Mouse (Mus musculus) hindbrain, embryonic 12.5 days (tissue): ENCODE measurements around the gene Zbtb9. TPM values are rescaled to one million over a fixed set of nuclear protein-coding genes. Genes with fewer than 3 reads are reported as not detected.

ENCODE experiments used
- ATAC-seq: fragments of 200-750 bp; cut with Nextera tagmentation; 2 replicates; pipeline ENCODE4 v1.8.0; 2017; ENCODE audit warnings: moderate TSS enrichment; ENCODE audit not compliant: low FRiP score
- H3K27ac ChIP-seq: fragments of 300-500 bp; sonication (generic); 2 replicates; pipeline ENCODE4 v1.5.1; 2016; ENCODE audit warnings: mild to moderate bottlenecking
- H3K27me3 ChIP-seq: fragments of 300-500 bp; sonication (generic); 2 replicates; pipeline ENCODE4 v1.6.1; 2016; ENCODE audit warnings: mild to moderate bottlenecking
- H3K36me3 ChIP-seq: fragments of 300-500 bp; sonication (generic); 2 replicates; pipeline ENCODE4 v1.6.1; 2016; ENCODE audit warnings: mild to moderate bottlenecking
- H3K4me1 ChIP-seq: fragments of 300-500 bp; sonication (generic); 2 replicates; pipeline ENCODE4 v1.6.1; 2016
- H3K4me2 ChIP-seq: fragments of 300-500 bp; sonication (generic); replicated peaks from 2 replicates; pipeline ENCODE4 v1.6.1; 2016; ENCODE audit warnings: mild to moderate bottlenecking
- H3K4me3 ChIP-seq: fragments of 300-500 bp; sonication (generic); 2 replicates; pipeline ENCODE4 v1.5.1; 2016; ENCODE audit warnings: mild to moderate bottlenecking
- H3K9ac ChIP-seq: fragments of 300-500 bp; sonication (generic); 2 replicates; pipeline ENCODE4 v1.6.1; 2016; ENCODE audit warnings: mild to moderate bottlenecking, moderate library complexity
- H3K9me3 ChIP-seq: fragments of 300-500 bp; sonication (generic); replicated peaks from 2 replicates; pipeline ENCODE4 v1.6.1; 2016; ENCODE audit warnings: mild to moderate bottlenecking
- WGBS: fragments of 180-500 bp; shearing (Covaris S2); methylation state at CpG from one replicate; pipeline ENCODE4 v1.1.7; 2016; 5-methylcytosine and 5-hydroxymethylcytosine counted together
- polyA plus RNA-seq: library from polyadenylated mRNA; unstranded; fragments of >200 nt; fragmentation: Nextera tagmentation; extraction: Ambion mirVana; gene quantifications from 2 replicates; pipeline ENCODE4 v1.2.1, GENCODE M21; 2016

Gene Zbtb9
- polyA plus RNA-seq, 1 experiment from 2014 or later = 19.4 TPM

DNA sequence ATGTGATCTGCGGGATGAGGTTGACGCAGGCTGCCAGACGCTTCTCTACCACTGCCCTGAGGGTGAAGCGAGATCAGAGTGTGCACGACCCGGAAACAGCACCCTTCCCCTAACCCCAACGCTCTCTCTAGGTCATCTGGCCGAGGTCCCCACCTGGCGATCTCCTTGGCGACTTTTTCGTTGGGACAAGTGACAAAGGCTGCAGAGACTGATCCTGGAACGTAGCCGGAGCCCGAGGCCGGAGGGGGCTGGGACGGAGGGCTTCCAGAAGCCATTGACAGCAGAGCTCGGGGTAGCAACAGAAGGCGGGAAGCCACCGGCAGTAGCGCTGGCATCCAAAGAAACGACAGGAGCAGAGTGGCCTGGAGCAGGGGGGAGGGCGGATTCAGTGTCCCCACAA lies 34.2 kb upstream of the Zbtb9 start:
- Histone ChIP-seq H3K36me3 (peaks cover 27% of the 10 kb centered on the region), H3K9ac (peak overlapping the region; percentile 75), H3K4me3 (peak overlapping the region; percentile 49), H3K4me2 (peak overlapping the region; percentile 98), H3K27me3 (no peaks in the 10 kb centered on the region), H3K4me1 (peaks cover 55% of the 10 kb centered on the region), H3K27ac (peak overlapping the region; percentile 75), H3K9me3 (no peaks in the 10 kb centered on the region)
- ATAC-seq = 0 out of 2 replicates have a peak, but pooled peaks have one; percentile 1
- under 1% methylated on average over 22 of the region's 22 CpGs for WGBS

DNA sequence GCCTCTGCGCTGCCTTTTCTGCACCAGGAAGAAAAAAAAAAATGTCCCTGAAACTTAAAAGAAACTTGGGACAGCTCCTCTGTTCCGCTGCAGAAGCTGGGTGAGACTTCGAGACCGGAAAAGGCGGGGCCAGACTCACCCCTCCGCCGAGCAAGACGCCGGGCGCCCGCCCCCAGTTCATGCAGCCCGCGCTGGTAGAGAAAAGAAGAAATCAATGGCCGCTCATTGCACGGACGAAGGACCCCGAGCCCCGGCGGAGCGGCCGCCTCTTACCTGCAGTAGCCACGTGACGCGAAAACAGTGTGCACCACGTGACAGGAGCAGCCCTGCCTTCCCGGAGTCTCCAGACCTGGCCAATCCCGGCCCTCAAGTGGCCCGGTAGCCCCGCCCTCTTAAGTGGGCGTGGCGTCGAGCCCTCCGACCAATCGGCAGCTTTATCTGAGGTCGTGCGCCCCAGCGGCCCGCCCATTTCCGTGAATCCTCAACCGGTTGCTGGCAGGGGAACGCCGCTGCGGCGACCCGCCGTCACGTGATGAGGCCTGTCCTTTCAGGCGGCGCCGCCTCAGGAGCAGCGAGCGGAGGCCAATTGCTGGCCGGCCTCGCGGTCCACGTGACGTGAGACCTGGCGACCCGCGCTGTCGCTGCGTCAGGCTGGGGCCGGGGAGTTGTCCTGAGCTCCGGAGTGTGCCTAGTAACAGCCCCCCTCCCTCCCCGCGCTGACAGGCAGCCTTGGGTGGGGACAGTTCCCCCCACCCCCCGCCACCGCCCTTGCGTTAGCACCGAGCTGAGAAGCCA lies 33.6 kb upstream of the Zbtb9 start, which contains the start of gene Cuta:
TSS of gene Cuta (minus strand) at position 392 of the 795 bp plus-strand sequence.
- Histone ChIP-seq H3K4me1 (peaks cover 49% of the 10 kb centered on the region), H3K9ac (peak within 1 kb of the TSS; percentile 75), H3K27me3 (no peaks in the 10 kb centered on the region), H3K36me3 (peaks cover 26% of the 10 kb centered on the region), H3K4me2 (peak within 1 kb of the TSS; percentile 98), H3K9me3 (no peaks in the 10 kb centered on the region), H3K27ac (peak within 1 kb of the TSS; percentile 98), H3K4me3 (peak within 1 kb of the TSS; percentile 49)
- under 1% methylated on average over 70 of the region's 70 CpGs for WGBS
- ATAC-seq = peak; percentile 93

DNA sequence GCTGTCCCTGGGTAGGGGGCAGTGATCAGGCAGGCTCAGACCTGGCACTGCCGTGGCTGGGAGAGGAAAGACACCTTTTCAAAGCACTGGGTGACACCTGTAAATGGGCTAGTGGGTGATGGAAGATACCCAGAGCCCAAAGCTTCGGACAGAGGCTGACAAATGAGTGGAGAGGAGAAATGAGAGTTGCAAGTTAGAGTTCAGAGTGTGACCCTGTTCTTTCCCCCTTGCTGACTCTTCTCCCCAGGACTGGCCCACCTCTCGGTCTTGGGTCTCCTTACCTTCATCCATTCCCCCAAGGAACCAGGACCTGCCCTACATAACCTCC lies 33.0 kb upstream of the Zbtb9 start:
- WGBS = 0% methylated on average over 3 of the region's 3 CpGs
- Histone ChIP-seq H3K27ac (peak overlapping the region; percentile 98), H3K27me3 (no peaks in the 10 kb centered on the region), H3K4me2 (peak overlapping the region; percentile 82), H3K36me3 (peaks cover 21% of the 10 kb centered on the region), H3K4me3 (peak overlapping the region; percentile 49), H3K9me3 (no peaks in the 10 kb centered on the region), H3K9ac (peak overlapping the region; percentile 63), H3K4me1 (peaks cover 46% of the 10 kb centered on the region)
- ATAC-seq = peak; percentile 12; the same call in 1 of the 2 replicates

- peak within 1 kb of the TSS; percentile 88 for H3K9ac ChIP-seq
- peaks cover 10% of the 10 kb centered on the region; the same call in 1 of the 2 replicates for H3K36me3 ChIP-seq
- H3K4me1 ChIP-seq = peaks cover 55% of the 10 kb centered on the region
- under 1% methylated on average over 18 of the region's 24 CpGs for WGBS
- H3K4me2 ChIP-seq = peak within 1 kb of the TSS; percentile 82
- H3K27ac ChIP-seq = peak within 1 kb of the TSS; percentile 98
- no peak for ATAC-seq
- H3K4me3 ChIP-seq = peak within 1 kb of the TSS; percentile 56
- no peaks in the 10 kb centered on the region for H3K9me3 ChIP-seq
- no peaks in the 10 kb centered on the region for H3K27me3 ChIP-seq
Measured at GRCm38 (mm10) chr17:26941031-26941789, 31.8 kb upstream of the Zbtb9 start, which contains the start of gene Syngap1. Syngap1 (plus strand) TSS chr17:26941253.

- peaks cover 63% of the 10 kb centered on the region for H3K4me1 ChIP-seq
Measured at GRCm38 (mm10) chr17:26941841-26942570, 31.0 kb upstream of the Zbtb9 start.

GRCm38 (mm10) chr17:26945824-26946495 lies 27.0 kb upstream of the Zbtb9 start:
- no peaks in the 10 kb centered on the region for H3K27me3 ChIP-seq
- H3K4me1 ChIP-seq = peaks cover 72% of the 10 kb centered on the region
- H3K9ac ChIP-seq = peak overlapping the region; percentile 73
- no peaks in the 10 kb centered on the region for H3K9me3 ChIP-seq
- no peaks in the 10 kb centered on the region for H3K36me3 ChIP-seq
- H3K27ac ChIP-seq = peak overlapping the region; percentile 81
- peak overlapping the region; percentile 82 for H3K4me2 ChIP-seq
- no peak for ATAC-seq
- 20% methylated on average over 13 of the region's 13 CpGs for WGBS
- H3K4me3 ChIP-seq = peak overlapping the region; percentile 39

More at GRCm38 (mm10) chr17:26941841-26942570, 31.0 kb upstream of the Zbtb9 start:
- Histone ChIP-seq H3K36me3 (0 out of 2 replicates have a peak, but pooled peaks cover 3% of the 10 kb centered on the region), H3K27me3 (no peaks in the 10 kb centered on the region), H3K4me2 (peak overlapping the region; percentile 82), H3K9me3 (no peaks in the 10 kb centered on the region), H3K4me3 (peak overlapping the region; percentile 56), H3K9ac (peak overlapping the region; percentile 88), H3K27ac (peak overlapping the region; percentile 98)
- no peak for ATAC-seq
- WGBS = 2% methylated on average over 4 of the region's 4 CpGs

GRCm38 (mm10) chr17:26946567-26946966 lies 26.4 kb upstream of the Zbtb9 start:
- H3K4me2 ChIP-seq = peak overlapping the region; percentile 82
- H3K4me3 ChIP-seq = peak overlapping the region; percentile 39
- H3K4me1 ChIP-seq = peaks cover 72% of the 10 kb centered on the region
- no peaks in the 10 kb centered on the region for H3K27me3 ChIP-seq
- under 1% methylated on average over 33 of the region's 37 CpGs for WGBS
- H3K27ac ChIP-seq = peak overlapping the region; percentile 81
- H3K36me3 ChIP-seq = no peaks in the 10 kb centered on the region
- no peaks in the 10 kb centered on the region for H3K9me3 ChIP-seq
- peak overlapping the region; percentile 73 for H3K9ac ChIP-seq
- ATAC-seq = peak; percentile 17

DNA sequence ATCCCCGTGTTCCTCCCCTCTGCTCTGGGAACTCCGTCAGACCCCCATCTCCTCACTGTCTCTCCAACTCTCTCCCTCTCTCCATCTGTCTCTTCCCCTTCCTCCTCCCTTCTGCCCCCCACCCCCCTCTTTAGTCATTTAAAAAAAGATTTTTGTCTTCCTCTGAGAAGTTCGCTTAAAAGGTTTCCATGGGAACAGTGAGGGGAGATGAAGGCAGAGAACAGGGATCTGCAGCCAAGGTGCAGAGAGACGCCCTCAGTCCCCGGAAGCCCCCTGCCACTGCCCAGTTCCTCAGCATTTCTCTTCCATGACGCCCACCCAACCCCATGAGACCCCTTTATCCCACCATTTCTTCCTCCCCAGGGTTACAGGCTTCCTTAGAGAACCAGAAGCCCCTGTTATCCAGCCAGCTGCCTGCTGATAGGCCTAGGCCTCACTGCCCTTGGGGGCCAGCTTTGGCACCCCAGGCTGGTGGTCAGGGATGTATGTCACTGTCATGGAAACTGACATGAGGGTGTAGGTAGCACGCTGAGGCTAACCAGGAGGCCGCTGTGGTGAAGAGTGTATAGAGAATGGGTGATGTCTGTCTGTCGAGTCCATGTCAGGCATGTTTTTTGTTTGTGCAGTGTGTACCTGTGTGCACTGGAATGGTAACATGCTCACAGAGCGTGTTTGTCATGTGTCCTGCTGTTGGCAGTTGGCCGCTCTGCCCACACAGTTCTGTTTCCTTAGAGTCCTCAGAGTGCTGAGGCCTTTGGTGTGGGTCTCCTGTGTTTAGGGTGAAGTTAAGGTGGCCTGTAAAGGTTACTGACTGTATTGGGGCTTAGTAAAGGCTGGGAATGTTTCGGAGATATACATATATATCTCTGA lies 25.5 kb upstream of the Zbtb9 start:
- H3K36me3 ChIP-seq = no peaks in the 10 kb centered on the region
- H3K27me3 ChIP-seq = no peaks in the 10 kb centered on the region
- peak overlapping the region; percentile 81 for H3K27ac ChIP-seq
- H3K4me1 ChIP-seq = peaks cover 72% of the 10 kb centered on the region
- peak overlapping the region; percentile 73 for H3K9ac ChIP-seq
- WGBS = 26% methylated on average over 12 of the region's 12 CpGs
- H3K4me2 ChIP-seq = peak overlapping the region; percentile 82
- H3K4me3 ChIP-seq = peak overlapping the region; percentile 39
- ATAC-seq = no peak
- no peaks in the 10 kb centered on the region for H3K9me3 ChIP-seq

- H3K9ac ChIP-seq = peak overlapping the region; percentile 97
- no peak for ATAC-seq
- peak overlapping the region; percentile 95 for H3K27ac ChIP-seq
- peak overlapping the region; percentile 87 for H3K4me3 ChIP-seq
- H3K9me3 ChIP-seq = no peaks in the 10 kb centered on the region
- no peaks in the 10 kb centered on the region for H3K27me3 ChIP-seq
- no peaks in the 10 kb centered on the region for H3K36me3 ChIP-seq
- peaks cover 76% of the 10 kb centered on the region for H3K4me1 ChIP-seq
- WGBS = 0% methylated on average over 36 of the region's 87 CpGs
- peak overlapping the region; percentile 99 for H3K4me2 ChIP-seq
Measured at GRCm38 (mm10) chr17:26948316-26949050, 24.5 kb upstream of the Zbtb9 start.

DNA sequence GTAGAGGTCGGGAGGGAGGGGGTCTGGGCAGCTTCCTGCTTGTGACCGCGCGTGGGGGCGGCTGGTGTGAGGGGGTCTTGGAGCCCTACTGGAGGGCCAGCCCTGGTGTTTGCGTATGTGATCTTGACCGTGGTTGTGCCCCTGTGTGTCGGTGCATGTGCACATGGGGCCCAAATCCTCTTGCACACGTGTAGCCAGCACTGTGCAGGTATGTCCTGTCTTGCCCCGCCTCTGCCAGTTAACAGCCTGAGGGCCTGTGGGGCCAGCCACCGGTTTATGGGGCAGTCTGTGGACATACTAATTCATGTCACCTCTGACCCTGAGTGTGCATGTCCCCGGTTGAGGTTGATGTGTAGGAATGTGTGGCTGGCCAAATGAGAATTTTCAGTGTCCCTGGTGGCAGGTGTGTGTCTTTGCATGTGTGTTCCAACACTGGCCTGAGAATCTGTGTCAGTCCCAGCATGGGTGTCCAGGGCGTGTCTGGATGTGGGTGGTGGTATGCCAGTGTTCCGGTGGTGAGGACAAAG lies 23.9 kb upstream of the Zbtb9 start:
- peak overlapping the region; percentile 99 for H3K4me2 ChIP-seq
- H3K36me3 ChIP-seq = no peaks in the 10 kb centered on the region
- ATAC-seq = no peak
- no peaks in the 10 kb centered on the region for H3K27me3 ChIP-seq
- peak overlapping the region; percentile 95 for H3K27ac ChIP-seq
- peaks cover 83% of the 10 kb centered on the region for H3K4me1 ChIP-seq
- H3K9ac ChIP-seq = peak overlapping the region; percentile 97
- H3K9me3 ChIP-seq = no peaks in the 10 kb centered on the region
- H3K4me3 ChIP-seq = peak overlapping the region; percentile 87
- 10% methylated on average over 11 of the region's 14 CpGs for WGBS
